Mouse (Mus musculus) liver, embryonic 14.5 days (tissue): ENCODE measurements at regions not wholly inside any gene's neighbourhood (a gene's known extent, or its start where the extent isn't known, plus 50 kb on each side); places are given as distances from the start of the nearest gene placed in this dataset.

ENCODE experiments used
- CTCF ChIP-seq: IDR thresholded peaks from 2 replicates; pipeline ENCODE4 v1.5.1; 2016; ENCODE audit warnings: antibody characterized with exemption, low read depth, control low read depth
- EP300 ChIP-seq: IDR thresholded peaks from 2 replicates; pipeline ENCODE4 v1.6.1; 2016; ENCODE audit warnings: antibody characterized with exemption, low read depth

DNA sequence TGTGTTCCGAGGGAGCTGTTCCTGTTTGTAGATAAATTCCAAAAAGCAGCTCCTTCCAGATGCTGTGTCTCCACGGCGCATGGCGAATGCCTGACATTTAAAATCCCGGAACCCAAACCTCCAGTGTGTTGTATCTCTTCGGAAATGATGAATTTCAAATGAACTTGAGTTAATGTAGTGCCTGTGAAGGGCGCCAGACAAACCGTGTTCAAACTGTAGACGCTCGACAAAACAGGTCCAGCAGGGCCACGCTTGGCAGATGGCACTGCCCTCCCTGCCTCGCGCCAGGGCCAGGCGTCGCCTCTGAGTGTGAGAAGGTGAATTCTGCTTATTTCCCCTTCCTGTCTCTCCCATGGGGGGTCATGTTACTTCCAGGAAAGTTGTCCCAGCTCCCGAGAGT lies 307.7 kb downstream of the Vrk1 start:
- no peak for TF ChIP-seq CTCF
- no peak for TF ChIP-seq EP300
